Mouse (Mus musculus) CH12.LX (cell line): ENCODE data around the gene Trim15. TPM values are rescaled to one million over a fixed set of nuclear protein-coding genes. Genes with fewer than 3 reads are reported as not detected.

ENCODE experiments used
- DNase-seq: peaks from one replicate; pipeline ENCODE4 v3.0.0-alpha.2; 2013; ENCODE audit errors: extremely low read depth
- H3K27ac ChIP-seq: 2 replicates; pipeline ENCODE4 v1.5.1; 2012; ENCODE audit warnings: low read depth, mild to moderate bottlenecking, control low read depth, moderate library complexity; ENCODE audit not compliant: insufficient read depth
- H3K27me3 ChIP-seq: replicated peaks from 2 replicates; pipeline ENCODE3; 2012; ENCODE audit warnings: inconsistent platforms
- H3K36me3 ChIP-seq, 2 experiments: replicated peaks in 1 of 2; 2 replicates each; pipeline versions ENCODE3 to v1.6.1; 2012; ENCODE audit warnings: inconsistent platforms in 1 of 2, low read length in 1 of 2, mild to moderate bottlenecking in 1 of 2, mixed read lengths in 1 of 2, moderate library complexity in 1 of 2; ENCODE audit not compliant: control insufficient read depth in 1 of 2, insufficient read depth in 1 of 2
- H3K4me1 ChIP-seq, 2 experiments: 2 replicates each; pipeline ENCODE4 v1.6.1; 2012; ENCODE audit warnings: inconsistent platforms in 1 of 2, moderate library complexity in 1 of 2; ENCODE audit not compliant: insufficient read depth in 2 of 2, control insufficient read depth in 1 of 2
- H3K4me2 ChIP-seq: 2 replicates; pipeline ENCODE4 v1.6.1; 2012; ENCODE audit warnings: low read depth, mild to moderate bottlenecking, control low read depth; ENCODE audit not compliant: poor library complexity, insufficient read depth, severe bottlenecking
- H3K4me3 ChIP-seq, 3 experiments: fragments of 150-350 bp in 1 of 3; sonication (generic) in 1 of 3; replicated peaks in 1 of 3; 2 replicates each; pipeline versions ENCODE3 to v1.5.1; 2011 to 2012; ENCODE audit warnings: low read depth in 2 of 3, low read length in 2 of 3, mild to moderate bottlenecking in 2 of 3, moderate library complexity in 2 of 3, control low read depth in 1 of 3, improper control_type of control experiment in 1 of 3, inconsistent platforms in 1 of 3, mixed read lengths in 1 of 3; ENCODE audit not compliant: poor library complexity in 1 of 3
- H3K79me2 ChIP-seq: replicated peaks from 2 replicates; pipeline ENCODE4 v1.6.1; 2012; ENCODE audit warnings: mild to moderate bottlenecking, moderate library complexity; ENCODE audit not compliant: control insufficient read depth, poor library complexity, insufficient read depth, severe bottlenecking; ENCODE audit errors: extremely low read depth
- H3K9ac ChIP-seq: 2 replicates; pipeline ENCODE4 v1.6.1; 2012; ENCODE audit warnings: low read depth, mild to moderate bottlenecking, control low read depth, moderate library complexity; ENCODE audit not compliant: insufficient read depth
- H3K9me3 ChIP-seq: replicated peaks from 2 replicates; pipeline ENCODE3; 2012; ENCODE audit warnings: low read length, inconsistent platforms, mixed read lengths
- BHLHE40 ChIP-seq: IDR thresholded peaks from 2 replicates; pipeline ENCODE4 v1.6.1; 2011; ENCODE audit warnings: mild to moderate bottlenecking, low read depth, low read length, improper control_type of control experiment
- CHD2 ChIP-seq: IDR thresholded peaks from 2 replicates; pipeline ENCODE4 v1.6.1; 2011; ENCODE audit warnings: low read length, improper control_type of control experiment
- E2F4 ChIP-seq: IDR thresholded peaks from 2 replicates; pipeline ENCODE4 v1.6.1; 2011; ENCODE audit warnings: low read depth, low read length, improper control_type of control experiment; ENCODE audit not compliant: insufficient replicate concordance
- ELF1 ChIP-seq: IDR thresholded peaks from 2 replicates; pipeline ENCODE4 v1.6.1; 2014; ENCODE audit warnings: low read depth, mild to moderate bottlenecking, inconsistent platforms, low read length, improper control_type of control experiment
- EP300 ChIP-seq: IDR thresholded peaks from 2 replicates; pipeline ENCODE4 v1.6.1; 2011; ENCODE audit warnings: low read length, improper control_type of control experiment
- ETS1 ChIP-seq: conservative IDR thresholded peaks from 2 replicates; pipeline ENCODE4 v1.6.1; 2012; ENCODE audit warnings: low read depth, mild to moderate bottlenecking, inconsistent platforms, low read length, improper control_type of control experiment, moderate library complexity
- GABPA ChIP-seq: IDR thresholded peaks from 2 replicates; pipeline ENCODE4 v1.6.1; 2012; ENCODE audit warnings: low read depth, low read length, improper control_type of control experiment, inconsistent platforms; ENCODE audit not compliant: insufficient replicate concordance
- IRF4 ChIP-seq: IDR thresholded peaks from 2 replicates; pipeline ENCODE4 v1.6.1; 2014; ENCODE audit warnings: low read depth, mild to moderate bottlenecking, inconsistent platforms, low read length, improper control_type of control experiment
- JUN ChIP-seq: IDR thresholded peaks from 2 replicates; pipeline ENCODE4 v1.6.1; 2011; ENCODE audit warnings: low read depth, mild to moderate bottlenecking, low read length, improper control_type of control experiment, moderate library complexity; ENCODE audit not compliant: insufficient read depth
- JUND ChIP-seq: conservative IDR thresholded peaks from 2 replicates; pipeline ENCODE4 v1.6.1; 2011; ENCODE audit warnings: low read depth, low read length, improper control_type of control experiment
- KAT2A ChIP-seq: IDR thresholded peaks from 2 replicates; pipeline ENCODE4 v1.6.1; 2012; ENCODE audit warnings: low read length, improper control_type of control experiment, inconsistent platforms; ENCODE audit not compliant: insufficient replicate concordance
- MAFK ChIP-seq: IDR thresholded peaks from 2 replicates; pipeline ENCODE4 v1.6.1; 2011; ENCODE audit warnings: low read length, improper control_type of control experiment; ENCODE audit not compliant: insufficient replicate concordance
- MAZ ChIP-seq: IDR thresholded peaks from 2 replicates; pipeline ENCODE4 v1.6.1; 2012; ENCODE audit warnings: low read depth, mild to moderate bottlenecking, inconsistent platforms, low read length, improper control_type of control experiment, moderate library complexity
- MEF2A ChIP-seq: IDR thresholded peaks from 2 replicates; pipeline ENCODE4 v1.6.1; 2014; ENCODE audit warnings: low read depth, mild to moderate bottlenecking, inconsistent platforms, low read length, improper control_type of control experiment, borderline replicate concordance
- MYC ChIP-seq: IDR thresholded peaks from 2 replicates; pipeline ENCODE4 v1.6.1; 2011; ENCODE audit warnings: low read depth, mild to moderate bottlenecking, improper control_type of control experiment, low read length
- PAX5 ChIP-seq: IDR thresholded peaks from 2 replicates; pipeline ENCODE4 v1.6.1; 2012; ENCODE audit warnings: low read length, inconsistent platforms, mixed read lengths
- POLR2AphosphoS2 ChIP-seq: IDR thresholded peaks from 2 replicates; pipeline ENCODE4 v1.6.1; 2011; ENCODE audit warnings: low read depth, low read length, improper control_type of control experiment
- RAD21 ChIP-seq: IDR thresholded peaks from 2 replicates; pipeline ENCODE4 v1.6.1; 2011; ENCODE audit warnings: low read depth, mild to moderate bottlenecking, low read length, improper control_type of control experiment, moderate library complexity
- RCOR1 ChIP-seq: conservative IDR thresholded peaks from 2 replicates; pipeline ENCODE4 v1.6.1; 2012; ENCODE audit warnings: low read depth, mild to moderate bottlenecking, inconsistent platforms, low read length, improper control_type of control experiment
- TBP ChIP-seq: conservative IDR thresholded peaks from 2 replicates; pipeline ENCODE4 v1.6.1; 2011; ENCODE audit warnings: low read depth, low read length, improper control_type of control experiment
- UBTF ChIP-seq: IDR thresholded peaks from 2 replicates; pipeline ENCODE4 v1.6.1; 2012; ENCODE audit warnings: low read depth, mild to moderate bottlenecking, inconsistent platforms, low read length, improper control_type of control experiment, moderate library complexity
- USF2 ChIP-seq: conservative IDR thresholded peaks from 2 replicates; pipeline ENCODE4 v1.6.1; 2011; ENCODE audit warnings: low read depth, low read length, improper control_type of control experiment
- ZC3H11A ChIP-seq: IDR thresholded peaks from 2 replicates; pipeline ENCODE4 v1.6.1; 2012; ENCODE audit warnings: low read depth, mild to moderate bottlenecking, inconsistent platforms, low read length, improper control_type of control experiment
- ZKSCAN1 ChIP-seq: IDR thresholded peaks from 2 replicates; pipeline ENCODE4 v1.6.1; 2012; ENCODE audit warnings: low read depth, inconsistent platforms, low read length, improper control_type of control experiment, borderline replicate concordance
- ZMIZ1 ChIP-seq: IDR thresholded peaks from 2 replicates; pipeline ENCODE4 v1.6.1; 2012; ENCODE audit warnings: low read depth, mild to moderate bottlenecking, inconsistent platforms, low read length, improper control_type of control experiment
- dilution Hi-C: fragments of 300-500 bp; cut with MboI; formaldehyde crosslinking; loops from 2 replicates; pipeline ENCODE4 v1.14.3; 2020; ENCODE audit warnings: low sequenced_read_pairs; ENCODE audit not compliant: extremely low pct_unique_long_range_greater_than_20kb, extremely low pct_ligation_motif_present
- in situ Hi-C: fragments of 300-500 bp; cut with MboI; formaldehyde crosslinking; loops from 3 replicates; pipeline ENCODE4 v1.14.3; 2019; ENCODE audit warnings: low sequenced_read_pairs, low pct_ligation_motif_present, low pct_unique_long_range_greater_than_20kb, mixed read lengths
- polyA plus RNA-seq: library from polyadenylated mRNA; unstranded; fragments of >175 nt; gene quantifications from 2 replicates; pipeline ENCODE4 v1.2.1, GENCODE M21; 2012; ENCODE audit warnings: low read depth; ENCODE audit not compliant: insufficient read length
- total RNA-seq, 2 experiments: library from RNA; depleted of rRNA; stranded (reverse); fragments of 300-350 nt in 1 of 2; fragments of >200 nt in 1 of 2; gene quantifications; 2 replicates each; pipeline ENCODE4 v1.2.3; 2012 to 2014

Trim15 gene
- total and polyA plus RNA-seq, 3 experiments, result not detected

DNA sequence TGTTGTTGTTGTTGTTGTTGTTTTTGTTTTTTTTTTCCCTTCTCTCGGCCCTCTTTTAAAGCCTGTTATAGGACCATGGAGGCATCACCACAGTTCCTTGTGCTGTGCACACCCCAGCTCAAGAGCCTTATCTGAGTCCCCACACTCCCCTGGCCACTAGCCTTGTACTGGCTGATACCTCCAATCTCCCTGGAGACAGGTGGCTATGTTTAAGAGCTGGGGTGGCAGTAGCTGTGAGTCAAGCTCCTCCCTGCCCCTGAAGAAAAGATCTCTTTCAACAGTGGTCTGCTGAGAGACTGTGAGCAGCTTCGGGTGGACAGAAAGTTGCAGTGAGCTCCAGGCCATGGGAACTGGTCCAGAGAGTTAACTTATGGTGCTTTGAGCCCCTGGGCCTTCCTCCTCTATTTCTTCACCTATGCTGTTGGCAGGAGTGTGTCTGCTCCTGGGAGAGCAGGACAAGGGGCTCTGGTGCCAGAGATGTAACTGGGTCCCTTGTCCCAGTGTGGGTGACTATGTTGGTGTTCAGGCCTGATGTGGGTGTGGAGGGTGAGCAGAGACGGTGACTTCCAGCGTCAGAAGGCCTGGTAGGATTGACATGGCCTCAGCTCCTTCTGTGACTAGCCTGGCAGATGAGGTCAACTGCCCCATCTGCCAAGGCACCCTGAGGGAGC, 2.4 kb upstream of the Trim15 start, which contains the start of gene Trim10:
TSS of gene Trim10 (plus strand) at position 291 of the 671 bp plus-strand sequence.
- Histone ChIP-seq H3K79me2 (no peaks in the 10 kb centered on the region), H3K9me3 (no peaks in the 10 kb centered on the region), H3K36me3 (no peaks in the 10 kb centered on the region), H3K4me1 (no peaks in the 10 kb centered on the region; a peak in 1 of 4 replicates), H3K27ac (no peak within 1 kb of the TSS), H3K4me2 (no peak within 1 kb of the TSS), H3K27me3 (peaks cover 10% of the 10 kb centered on the region), H3K9ac (no peak within 1 kb of the TSS)
- no peak for DNase-seq
- dilution Hi-C loops, result no loop called here
- in situ Hi-C loops, result no loop called here
- TF ChIP-seq JUND (no peak), ETS1 (no peak)
- TF ChIP-seq, all 38 proteins: peak for 0
- no peak within 1 kb of the TSS for H3K4me3 ChIP-seq

DNA sequence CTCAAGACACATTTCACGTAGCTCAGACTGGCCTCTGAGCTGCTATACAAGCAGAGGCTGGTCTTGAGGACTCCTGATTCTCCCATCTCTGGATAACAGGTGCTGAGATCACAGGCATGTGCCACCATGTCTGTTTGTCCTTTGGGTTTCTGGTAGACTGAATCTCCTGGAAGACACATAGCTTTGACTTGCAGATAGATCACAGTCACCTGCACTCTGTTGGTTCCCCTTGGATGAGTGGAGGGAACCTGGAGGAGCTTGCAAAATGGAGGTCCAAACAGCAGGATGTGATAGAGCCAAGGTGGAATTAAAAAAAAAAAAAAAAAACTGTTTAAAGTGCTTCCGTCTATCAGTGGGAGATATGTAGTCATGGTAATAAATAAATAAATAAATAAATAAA, 1.8 kb upstream of the Trim15 start:
- H3K4me3 ChIP-seq, result no peak overlapping the region
- no peaks in the 10 kb centered on the region for H3K9me3 ChIP-seq
- H3K36me3 ChIP-seq, result no peaks in the 10 kb centered on the region
- in situ Hi-C loops, result no loop called here
- no peak for DNase-seq
- dilution Hi-C loops, result no loop called here
- H3K4me1 ChIP-seq, result no peaks in the 10 kb centered on the region; a peak in 1 of 4 replicates
- no peak overlapping the region for H3K4me2 ChIP-seq
- no peak overlapping the region for H3K27ac ChIP-seq
- H3K9ac ChIP-seq, result no peak overlapping the region
- no peaks in the 10 kb centered on the region for H3K79me2 ChIP-seq
- no peak for TF ChIP-seq ZMIZ1
- TF ChIP-seq RAD21, result no peak
- no peak for TF ChIP-seq MAFK
- TF ChIP-seq ZKSCAN1, result no peak
- no peak for TF ChIP-seq UBTF
- TF ChIP-seq ELF1, result no peak
- no peak for TF ChIP-seq TBP
- no peak for TF ChIP-seq GABPA
- no peak for TF ChIP-seq BHLHE40
- TF ChIP-seq ZC3H11A, result no peak
- TF ChIP-seq, all 38 proteins: peak for 0
- H3K27me3 ChIP-seq, result peaks cover 10% of the 10 kb centered on the region

DNA sequence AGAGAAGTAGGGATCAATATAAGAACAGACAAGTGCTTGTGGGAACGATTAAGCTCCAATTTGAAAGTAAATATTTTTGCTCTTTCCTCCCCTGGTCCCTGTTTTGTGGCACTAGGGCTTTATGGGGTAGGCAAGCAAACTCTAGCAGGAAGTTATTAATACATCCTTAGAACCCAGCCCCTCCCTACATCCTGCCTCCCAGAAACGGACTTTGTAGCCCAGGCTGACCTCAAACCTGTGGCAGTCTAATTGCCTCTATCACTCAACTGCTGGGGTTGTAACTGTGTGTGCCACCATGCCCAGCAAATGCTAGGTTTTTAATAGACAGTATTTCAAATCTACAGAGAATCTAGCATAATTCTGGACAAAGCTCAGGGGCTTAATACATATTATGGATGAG, 5.3 kb downstream of the Trim15 start:
- no peak overlapping the region for H3K27ac ChIP-seq
- no peaks in the 10 kb centered on the region for H3K4me1 ChIP-seq
- H3K27me3 ChIP-seq, result peaks cover 2% of the 10 kb centered on the region
- in situ Hi-C loops, result no loop called here
- dilution Hi-C loops, result no loop called here
- peaks cover 23 to 38% of the 10 kb centered on the region in 2 experiments for H3K36me3 ChIP-seq
- TF ChIP-seq RCOR1 (no peak), USF2 (no peak), JUN (no peak), MEF2A (no peak), EP300 (no peak), UBTF (no peak), ETS1 (no peak), E2F4 (no peak), KAT2A (no peak), MAZ (no peak), BHLHE40 (no peak), PAX5 (no peak), MYC (no peak), CHD2 (no peak), IRF4 (no peak), POLR2AphosphoS2 (no peak)
- H3K4me3 ChIP-seq, result no peak overlapping the region
- no peaks in the 10 kb centered on the region for H3K79me2 ChIP-seq
- no peak overlapping the region for H3K9ac ChIP-seq
- no peaks in the 10 kb centered on the region for H3K9me3 ChIP-seq
- H3K4me2 ChIP-seq, result no peak overlapping the region
- no peak for DNase-seq
